Mouse (Mus musculus): ENCODE results near the gene Metap2.

- no peak for TF ChIP-seq CTCF (IDR thresholded peaks at IDR 0.05; ENCODE audit: control insufficient read depth, insufficient read depth, insufficient read length)
- TF ChIP-seq CEBPB (IDR thresholded peaks at IDR 0.05; ENCODE audit: low read depth): no peak
- no peak for TF ChIP-seq MAX (IDR thresholded peaks at IDR 0.05)
- no peak for TF ChIP-seq USF1 (IDR thresholded peaks at IDR 0.05; ENCODE audit: low read depth)
- TF ChIP-seq MYOD1 (IDR thresholded peaks at IDR 0.05; ENCODE audit: control insufficient read depth, insufficient read length, low read depth): no peak
Measured at GRCm38 (mm10) chr10:93899907-93900306, 3.0 kb upstream of the Metap2 start.

Data from C2C12 (cell line).